Mouse (Mus musculus): Measurements from ENCODE around the gene Ppm1h. TPM values are rescaled to one million over a fixed set of nuclear protein-coding genes. Genes with fewer than 3 reads are reported as not detected.

The Ppm1h gene
- polyA plus RNA-seq, 1 experiment from 2014 or later: 11.8 TPM

DNA sequence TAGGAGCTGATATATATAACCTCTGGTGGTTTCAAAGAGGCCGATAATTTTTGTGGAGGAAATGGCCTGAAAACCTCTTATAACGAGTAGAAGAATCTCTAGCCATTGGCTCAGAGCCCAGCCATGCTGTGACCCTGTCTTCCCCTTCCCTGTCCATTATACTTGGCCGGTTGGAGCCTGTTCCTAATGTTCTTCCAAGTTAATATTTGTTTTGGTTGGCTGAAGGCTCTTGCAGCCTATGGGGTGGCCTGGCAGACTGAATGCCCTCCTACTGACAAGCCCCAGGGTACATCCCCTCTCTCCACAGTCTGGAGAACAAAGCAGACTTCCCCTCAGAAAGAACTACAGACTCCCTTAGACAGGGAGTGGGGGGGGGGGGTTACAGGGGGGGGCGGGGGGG is 104.2 kb downstream of the Ppm1h start:
- Histone ChIP-seq H3K4me3 (no peak overlapping the region), H3K4me1 (peaks cover 4% of the 10 kb centered on the region; the same call in 1 of the 2 replicates), H3K27ac (no peak overlapping the region), H3K27me3 (no peaks in the 10 kb centered on the region), H3K4me2 (replicated peaks) (no peak overlapping the region), H3K9me3 (replicated peaks) (no peaks in the 10 kb centered on the region), H3K9ac (no peak overlapping the region), H3K36me3 (no peaks in the 10 kb centered on the region)
- ATAC-seq (ENCODE audit: low FRiP score): no peak
- WGBS: 26% methylated on average over 3 of the region's 4 CpGs

GRCm38 (mm10) chr10:122789648-122790170 is 111.1 kb downstream of the Ppm1h start:
- no peak overlapping the region for H3K9ac ChIP-seq
- 44% methylated on average over 12 of the region's 12 CpGs for WGBS
- no peak overlapping the region for H3K4me2 ChIP-seq (replicated peaks)
- peak overlapping the region; percentile 5; the same call in 1 of the 2 replicates for H3K27ac ChIP-seq
- no peak overlapping the region for H3K4me3 ChIP-seq
- no peak for ATAC-seq (ENCODE audit: low FRiP score)
- no peaks in the 10 kb centered on the region for H3K9me3 ChIP-seq (replicated peaks)
- no peaks in the 10 kb centered on the region; the same call in 1 of the 2 replicates for H3K27me3 ChIP-seq
- H3K36me3 ChIP-seq: no peaks in the 10 kb centered on the region
- peaks cover 17% of the 10 kb centered on the region for H3K4me1 ChIP-seq

DNA sequence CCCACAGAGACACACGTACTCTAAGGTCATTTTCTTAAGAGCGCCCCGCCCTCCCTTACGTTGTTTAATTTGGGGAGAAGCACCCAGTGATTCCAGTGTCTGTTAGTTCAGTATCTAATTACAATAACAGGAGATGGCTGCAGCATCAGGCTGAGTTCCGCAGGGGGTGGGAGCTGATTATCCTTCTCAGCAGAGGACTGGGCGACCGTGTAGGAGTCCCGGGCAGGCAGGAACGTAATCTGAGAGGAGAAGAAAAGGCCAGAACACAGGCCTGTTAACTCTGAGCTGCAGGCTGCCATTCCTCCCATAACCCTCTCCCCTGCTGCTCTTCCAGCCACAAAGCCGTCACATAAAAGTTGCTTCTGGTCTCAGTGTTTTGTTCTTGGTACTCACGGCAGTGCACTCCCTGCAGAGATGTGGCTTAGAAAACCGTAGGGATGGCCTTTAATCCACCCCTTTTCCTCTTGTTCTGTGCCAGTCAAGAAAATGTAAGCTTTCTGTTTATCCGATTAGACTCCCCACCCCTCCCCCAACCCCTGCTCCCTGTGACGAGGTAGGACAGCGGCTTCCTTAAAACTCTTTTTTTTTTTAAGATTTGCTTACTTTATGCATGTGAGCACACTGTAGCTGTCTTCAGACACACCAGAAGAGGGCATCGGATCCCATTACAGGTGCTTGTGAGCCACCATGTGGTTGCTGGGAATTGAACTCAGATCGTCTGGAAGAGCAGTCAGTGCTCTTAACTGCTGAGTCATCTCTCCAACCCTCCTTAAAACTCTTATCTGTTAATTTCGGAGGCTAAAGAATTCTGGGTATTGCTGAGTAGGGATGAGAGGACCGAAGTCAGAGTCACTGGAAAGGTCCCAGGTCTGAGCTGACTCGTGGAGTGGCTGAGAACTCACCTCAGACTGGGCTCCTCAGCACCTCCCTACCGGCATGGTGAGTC is 113.7 kb downstream of the Ppm1h start:
- Histone ChIP-seq H3K36me3 (no peaks in the 10 kb centered on the region), H3K27ac (peak overlapping the region; percentile 71), H3K27me3 (no peaks in the 10 kb centered on the region; the same call in 1 of the 2 replicates), H3K4me1 (peaks cover 17% of the 10 kb centered on the region), H3K4me2 (replicated peaks) (peak overlapping the region; percentile 46), H3K9ac (peak overlapping the region; percentile 23), H3K9me3 (replicated peaks) (no peaks in the 10 kb centered on the region), H3K4me3 (peak overlapping the region; percentile 10)
- peak; percentile 66 for ATAC-seq (ENCODE audit: low FRiP score)
- 1% methylated on average over 21 of the region's 21 CpGs for WGBS

DNA sequence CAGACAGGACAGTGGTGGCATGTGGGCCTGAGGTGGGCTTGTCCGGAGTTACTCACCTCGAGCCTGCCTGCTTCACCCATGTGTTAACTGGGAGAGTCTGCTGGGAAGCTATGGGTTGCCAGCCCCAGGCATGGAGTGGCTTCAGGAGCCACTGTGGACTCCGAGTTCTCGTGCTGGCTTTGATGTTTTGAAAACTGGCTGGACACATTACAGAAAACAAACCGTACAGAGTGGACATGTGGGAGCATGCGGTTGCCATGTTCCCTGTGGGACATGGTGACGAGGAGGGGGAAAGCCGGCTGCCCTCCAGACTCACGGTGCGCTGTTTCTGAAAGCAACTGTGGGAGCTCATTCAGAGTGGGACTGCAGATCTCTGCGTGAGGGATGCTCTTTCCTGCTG is 114.6 kb downstream of the Ppm1h start:
- ATAC-seq (ENCODE audit: low FRiP score): no peak
- H3K4me2 ChIP-seq (replicated peaks): no peak overlapping the region
- H3K9ac ChIP-seq: no peak overlapping the region

GRCm38 (mm10) chr10:122794187-122794850 is 115.8 kb downstream of the Ppm1h start:
- no peaks in the 10 kb centered on the region for H3K36me3 ChIP-seq
- no peak overlapping the region for H3K9ac ChIP-seq
- H3K27me3 ChIP-seq: no peaks in the 10 kb centered on the region; the same call in 1 of the 2 replicates
- no peaks in the 10 kb centered on the region for H3K9me3 ChIP-seq (replicated peaks)
- no peak overlapping the region; the same call in 1 of the 2 replicates for H3K4me2 ChIP-seq (replicated peaks)
- no peak overlapping the region for H3K27ac ChIP-seq
- peak; percentile 23; the same call in 1 of the 2 replicates for ATAC-seq (ENCODE audit: low FRiP score)
- no peak overlapping the region for H3K4me3 ChIP-seq
- 33% methylated on average over 20 of the region's 20 CpGs for WGBS
- H3K4me1 ChIP-seq: peaks cover 16% of the 10 kb centered on the region

More for the DNA sequence above, 114.6 kb downstream of the Ppm1h start:
- H3K27ac ChIP-seq: no peak overlapping the region
- H3K4me1 ChIP-seq: peaks cover 17% of the 10 kb centered on the region
- WGBS: 26% methylated on average over 11 of the region's 11 CpGs
- no peaks in the 10 kb centered on the region; the same call in 1 of the 2 replicates for H3K27me3 ChIP-seq
- H3K4me3 ChIP-seq: no peak overlapping the region
- no peaks in the 10 kb centered on the region for H3K36me3 ChIP-seq
- H3K9me3 ChIP-seq (replicated peaks): no peaks in the 10 kb centered on the region

DNA sequence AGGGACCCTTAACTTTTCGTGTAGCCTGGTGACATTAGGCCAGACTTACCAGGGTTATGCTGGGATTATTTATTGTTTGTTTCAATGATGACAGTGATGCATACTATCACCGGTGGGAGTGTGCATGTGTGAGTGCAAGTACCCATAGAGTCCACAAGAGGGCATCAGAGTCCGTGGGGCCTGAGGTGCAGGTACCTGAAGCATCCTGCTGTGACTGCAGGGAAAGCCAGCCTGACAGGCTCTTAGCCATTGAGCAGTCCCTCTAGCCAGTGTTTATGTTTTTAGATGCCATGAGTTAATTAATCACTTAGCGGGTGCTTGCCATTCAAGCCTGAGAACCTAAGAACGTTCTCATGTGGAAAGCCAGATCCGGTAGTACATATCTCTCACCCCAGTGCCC is 119.4 kb downstream of the Ppm1h start:
- Histone ChIP-seq H3K27me3 (peaks cover 6% of the 10 kb centered on the region; the same call in 1 of the 2 replicates), H3K9ac (no peak overlapping the region), H3K4me3 (no peak overlapping the region), H3K4me1 (peaks cover 8% of the 10 kb centered on the region), H3K27ac (no peak overlapping the region), H3K36me3 (no peaks in the 10 kb centered on the region), H3K9me3 (replicated peaks) (no peaks in the 10 kb centered on the region), H3K4me2 (replicated peaks) (no peak overlapping the region)
- ATAC-seq (ENCODE audit: low FRiP score): no peak
- 86% methylated on average over 6 of the region's 6 CpGs for WGBS

GRCm38 (mm10) chr10:122800003-122800731 is 121.6 kb downstream of the Ppm1h start:
- no peak overlapping the region for H3K4me3 ChIP-seq
- H3K9me3 ChIP-seq (replicated peaks): peaks cover 4% of the 10 kb centered on the region; the same call in 1 of the 2 replicates
- no peak for ATAC-seq (ENCODE audit: low FRiP score)

GRCm38 (mm10) chr10:122800732-122801110 is 122.2 kb downstream of the Ppm1h start:
- Histone ChIP-seq H3K27me3 (peaks cover 6% of the 10 kb centered on the region; the same call in 1 of the 2 replicates), H3K9ac (no peak overlapping the region), H3K36me3 (no peaks in the 10 kb centered on the region), H3K4me2 (replicated peaks) (no peak overlapping the region), H3K9me3 (replicated peaks) (peaks cover 4% of the 10 kb centered on the region; the same call in 1 of the 2 replicates), H3K27ac (no peak overlapping the region), H3K4me1 (peaks cover 4% of the 10 kb centered on the region; the same call in 1 of the 2 replicates), H3K4me3 (no peak overlapping the region)
- WGBS: 91% methylated on average over 4 of the region's 4 CpGs
- ATAC-seq (ENCODE audit: low FRiP score): no peak

More at GRCm38 (mm10) chr10:122800003-122800731, 121.6 kb downstream of the Ppm1h start:
- no peak overlapping the region for H3K27ac ChIP-seq
- WGBS: 86% methylated on average over 19 of the region's 19 CpGs
- peaks cover 4% of the 10 kb centered on the region; the same call in 1 of the 2 replicates for H3K4me1 ChIP-seq
- H3K9ac ChIP-seq: no peak overlapping the region
- H3K27me3 ChIP-seq: peaks cover 6% of the 10 kb centered on the region; the same call in 1 of the 2 replicates
- H3K4me2 ChIP-seq (replicated peaks): no peak overlapping the region
- H3K36me3 ChIP-seq: no peaks in the 10 kb centered on the region

DNA sequence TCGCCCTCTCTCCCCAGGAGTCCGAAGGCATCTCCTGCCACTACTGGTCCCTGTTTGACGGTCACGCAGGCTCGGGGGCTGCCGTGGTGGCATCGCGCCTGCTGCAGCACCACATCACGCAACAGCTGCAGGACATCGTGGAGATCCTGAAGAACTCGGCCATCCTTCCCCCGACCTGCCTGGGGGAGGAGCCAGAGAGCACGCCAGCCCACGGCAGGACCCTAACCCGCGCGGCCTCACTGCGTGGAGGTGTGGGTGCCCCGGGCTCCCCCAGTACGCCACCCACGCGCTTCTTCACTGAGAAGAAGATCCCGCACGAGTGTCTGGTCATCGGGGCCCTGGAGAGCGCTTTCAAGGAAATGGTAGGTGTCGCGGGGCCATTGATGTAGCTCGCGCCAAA is 123.7 kb downstream of the Ppm1h start:
- Histone ChIP-seq H3K27me3 (peaks cover 6% of the 10 kb centered on the region; the same call in 1 of the 2 replicates), H3K9me3 (replicated peaks) (peaks cover 4% of the 10 kb centered on the region; the same call in 1 of the 2 replicates), H3K4me2 (replicated peaks) (peak overlapping the region; percentile 44), H3K4me1 (peaks cover 5% of the 10 kb centered on the region), H3K4me3 (peak overlapping the region; percentile 10; the same call in 1 of the 2 replicates), H3K27ac (no peak overlapping the region), H3K9ac (0 out of 2 replicates have a peak overlapping the region, but pooled peaks have one; percentile 32), H3K36me3 (no peaks in the 10 kb centered on the region)
- 35% methylated on average over 30 of the region's 30 CpGs for WGBS
- ATAC-seq (ENCODE audit: low FRiP score): no peak

DNA sequence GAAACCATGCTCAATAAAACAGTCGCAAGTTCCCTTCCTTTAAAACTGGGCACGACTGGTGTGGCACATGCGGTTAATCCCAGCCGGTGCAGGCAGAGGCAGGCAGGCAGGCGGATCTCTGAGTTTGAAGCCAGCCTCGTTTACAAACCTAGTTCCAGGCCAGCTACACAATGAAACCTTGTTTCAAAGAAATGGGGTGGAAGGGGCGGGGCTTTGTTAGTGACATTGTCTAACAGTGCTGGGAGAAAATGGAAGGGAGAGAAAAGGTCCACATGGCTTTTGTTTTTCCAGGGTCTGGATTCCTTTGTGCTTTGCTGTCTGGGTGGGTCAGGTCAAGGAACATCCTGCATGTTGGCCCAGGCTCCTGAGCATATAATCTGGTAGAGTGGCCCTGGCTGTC is 124.3 kb downstream of the Ppm1h start:
- H3K4me2 ChIP-seq (replicated peaks): no peak overlapping the region
- no peaks in the 10 kb centered on the region for H3K36me3 ChIP-seq
- no peak overlapping the region for H3K4me3 ChIP-seq
- H3K27me3 ChIP-seq: peaks cover 6% of the 10 kb centered on the region; the same call in 1 of the 2 replicates
- ATAC-seq (ENCODE audit: low FRiP score): 0 out of 2 replicates have a peak, but pooled peaks have one; percentile 18
- 44% methylated on average over 7 of the region's 7 CpGs for WGBS
- H3K27ac ChIP-seq: no peak overlapping the region
- peaks cover 4% of the 10 kb centered on the region; the same call in 1 of the 2 replicates for H3K9me3 ChIP-seq (replicated peaks)
- peaks cover 10% of the 10 kb centered on the region for H3K4me1 ChIP-seq
- H3K9ac ChIP-seq: no peak overlapping the region

DNA sequence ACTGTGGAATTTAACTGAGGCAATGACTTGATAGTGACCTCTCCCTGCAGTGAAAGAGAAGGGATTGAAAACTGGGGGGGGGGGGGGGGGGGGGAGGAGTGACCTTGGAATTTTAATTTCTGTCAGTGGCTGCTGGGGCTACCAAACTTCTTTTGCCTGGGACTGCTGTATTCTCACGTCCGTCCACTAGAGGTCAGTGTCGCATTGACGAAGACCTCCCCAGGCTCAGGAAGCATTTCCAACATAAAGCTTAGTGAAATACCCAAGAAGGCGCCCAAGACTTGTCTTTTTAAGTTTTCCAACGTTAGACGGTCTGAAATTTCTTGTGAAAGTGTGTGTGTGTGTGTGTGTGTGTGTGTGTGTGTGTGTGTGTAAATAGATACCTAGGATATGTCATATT is 125.3 kb downstream of the Ppm1h start:
- WGBS: 11% methylated on average over 7 of the region's 7 CpGs
- peaks cover 6% of the 10 kb centered on the region; the same call in 1 of the 2 replicates for H3K27me3 ChIP-seq
- H3K4me3 ChIP-seq: no peak overlapping the region
- H3K9me3 ChIP-seq (replicated peaks): peaks cover 4% of the 10 kb centered on the region; the same call in 1 of the 2 replicates
- H3K9ac ChIP-seq: no peak overlapping the region
- H3K27ac ChIP-seq: no peak overlapping the region
- no peak overlapping the region for H3K4me2 ChIP-seq (replicated peaks)
- ATAC-seq (ENCODE audit: low FRiP score): no peak
- H3K36me3 ChIP-seq: no peaks in the 10 kb centered on the region
- H3K4me1 ChIP-seq: peaks cover 18% of the 10 kb centered on the region

Data from hindbrain, embryonic 12.5 days (tissue).